Mouse (Mus musculus): ENCODE measurements at regions not wholly inside any gene's neighbourhood (a gene's known extent, or its start where the extent isn't known, plus 50 kb on each side); places are given as distances from the start of the nearest gene placed in this dataset.
A peak's percentile ranks its signal among the peaks of the same experiment; 100 is the strongest.
"Not testable (repeated sequence)": the region's sequence is repeated elsewhere in the genome, so short reads cannot be mapped to it uniquely, and the experiment has no call there.

DNA sequence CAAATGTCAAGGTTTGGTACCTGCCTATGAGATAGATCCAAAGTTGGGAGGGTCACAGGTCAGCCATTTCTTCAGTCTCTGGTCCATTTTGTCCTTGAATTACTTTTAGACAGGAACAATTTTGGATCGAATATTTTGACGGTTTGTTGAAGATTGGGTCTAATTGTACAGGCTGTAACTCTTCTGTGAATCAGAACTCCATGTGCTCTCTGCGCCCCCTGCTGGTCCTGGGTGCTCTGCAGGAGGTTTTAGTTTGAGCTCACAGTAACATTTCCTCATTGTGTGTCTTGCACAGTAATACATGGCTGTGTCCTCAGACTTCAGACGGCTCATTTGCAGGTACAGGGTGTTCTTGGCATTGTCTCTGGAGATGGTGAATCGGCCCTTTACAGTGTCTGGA, 158.1 kb downstream of the Adam6a start:
- DNase-seq (ENCODE audit: low read depth in 1 of 2, low spot score in 2 of 2): not testable (repeated sequence)

GRCm38 (mm10) chr12:113716406-113716805, 172.7 kb downstream of the Adam6a start:
- H3K27me3 ChIP-seq (ENCODE audit: control insufficient read depth, insufficient read depth, low read length); H3K4me1 ChIP-seq (ENCODE audit: control insufficient read depth, insufficient read depth, insufficient read length); H3K4me3 ChIP-seq (ENCODE audit: extremely low read depth, insufficient read depth, insufficient read length); H3K27ac ChIP-seq (ENCODE audit: insufficient read depth, low read length); H3K36me3 ChIP-seq (ENCODE audit: control insufficient read depth, insufficient read depth, low read length): not testable (repeated sequence)
- peak in 1 of 2 experiments; percentile 8 for DNase-seq (ENCODE audit: low read depth in 1 of 2, low spot score in 2 of 2)
- 0 out of 2 replicates have a peak, but pooled peaks have one; percentile 16 for TF ChIP-seq CTCF (IDR thresholded peaks at IDR 0.05; ENCODE audit: extremely low read depth, insufficient read depth, insufficient read length, insufficient replicate concordance)
- 0% methylated on average over 1 of the region's 1 CpGs for WGBS

More for the DNA sequence above, 158.1 kb downstream of the Adam6a start:
- not testable (repeated sequence) for H3K4me3 ChIP-seq (ENCODE audit: extremely low read depth, insufficient read depth, insufficient read length); H3K27ac ChIP-seq (ENCODE audit: insufficient read depth, low read length); H3K36me3 ChIP-seq (ENCODE audit: control insufficient read depth, insufficient read depth, low read length); H3K4me1 ChIP-seq (ENCODE audit: control insufficient read depth, insufficient read depth, insufficient read length); H3K27me3 ChIP-seq (ENCODE audit: control insufficient read depth, insufficient read depth, low read length)
- 49% methylated on average over 5 of the region's 5 CpGs for WGBS

DNA sequence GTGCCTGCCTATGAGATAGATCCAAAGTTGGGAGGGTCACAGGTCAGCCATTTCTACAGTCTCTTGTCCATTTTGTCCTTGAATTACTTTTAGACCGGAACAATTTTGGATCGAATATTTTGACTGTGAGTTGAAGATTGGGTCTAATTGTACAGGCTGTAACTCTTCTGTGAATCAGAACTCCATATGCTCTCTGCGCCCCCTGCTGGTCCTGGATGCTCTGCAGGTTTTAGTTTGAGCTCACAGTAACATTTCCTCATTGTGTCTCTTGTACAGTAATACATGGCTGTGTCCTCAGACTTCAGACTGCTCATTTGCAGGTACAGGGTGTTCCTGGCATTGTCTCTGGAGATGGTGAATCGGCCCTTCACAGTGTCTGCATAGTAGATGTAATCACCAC, 192.1 kb downstream of the Adam6a start:
- Histone ChIP-seq H3K27me3 (ENCODE audit: control insufficient read depth, insufficient read depth, low read length) (no peaks in the 10 kb centered on the region), H3K4me1 (ENCODE audit: control insufficient read depth, insufficient read depth, insufficient read length) (no peaks in the 10 kb centered on the region), H3K36me3 (ENCODE audit: control insufficient read depth, insufficient read depth, low read length) (no peaks in the 10 kb centered on the region), H3K27ac (ENCODE audit: insufficient read depth, low read length) (no peak overlapping the region), H3K4me3 (ENCODE audit: extremely low read depth, insufficient read depth, insufficient read length) (no peak overlapping the region)
- peak in 1 of 2 experiments; percentile 2 for DNase-seq (ENCODE audit: low read depth in 1 of 2, low spot score in 2 of 2)
- WGBS: 61% methylated on average over 4 of the region's 4 CpGs
- TF ChIP-seq POLR2A (IDR thresholded peaks at IDR 0.05; ENCODE audit: low read depth, low read length) (no peak), CTCF (IDR thresholded peaks at IDR 0.05; ENCODE audit: extremely low read depth, insufficient read depth, insufficient read length, insufficient replicate concordance) (no peak; the same call in 1 of the 2 replicates)

DNA sequence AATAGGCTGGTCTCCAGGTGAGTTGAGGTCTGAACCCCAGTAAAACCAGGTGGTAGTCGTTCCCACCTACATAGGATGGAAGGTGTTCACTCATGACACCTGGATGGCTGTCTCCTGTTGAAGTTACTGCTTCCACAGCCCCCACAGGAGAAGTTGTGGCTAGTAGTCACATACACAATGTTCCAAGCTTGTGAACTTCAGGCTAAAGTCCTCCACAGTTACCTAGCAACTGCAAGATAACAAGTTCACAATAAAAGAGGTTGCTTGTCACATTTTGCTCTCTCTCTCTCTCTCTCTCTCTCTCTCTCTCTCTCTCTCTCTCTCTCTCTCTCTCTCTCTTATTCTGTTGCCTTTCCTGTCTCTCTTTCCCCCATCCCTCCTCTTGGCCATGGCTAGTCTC, 202.6 kb downstream of the Adam6a start:
- no peak for DNase-seq (ENCODE audit: low read depth in 1 of 2, low spot score in 2 of 2)
- no peak for TF ChIP-seq POLR2A (IDR thresholded peaks at IDR 0.05; ENCODE audit: low read depth, low read length)
- no peak for TF ChIP-seq CTCF (IDR thresholded peaks at IDR 0.05; ENCODE audit: extremely low read depth, insufficient read depth, insufficient read length, insufficient replicate concordance)
- no peak overlapping the region for H3K4me3 ChIP-seq (ENCODE audit: extremely low read depth, insufficient read depth, insufficient read length)
- no peaks in the 10 kb centered on the region for H3K27me3 ChIP-seq (ENCODE audit: control insufficient read depth, insufficient read depth, low read length)
- H3K4me1 ChIP-seq (ENCODE audit: control insufficient read depth, insufficient read depth, insufficient read length): no peaks in the 10 kb centered on the region
- no peaks in the 10 kb centered on the region for H3K36me3 ChIP-seq (ENCODE audit: control insufficient read depth, insufficient read depth, low read length)
- WGBS: 41% methylated on average over 1 of the region's 1 CpGs
- H3K27ac ChIP-seq (ENCODE audit: insufficient read depth, low read length): no peak overlapping the region

- Histone ChIP-seq H3K36me3 (ENCODE audit: control insufficient read depth, insufficient read depth, low read length) (no peaks in the 10 kb centered on the region), H3K27ac (ENCODE audit: insufficient read depth, low read length) (no peak overlapping the region), H3K27me3 (ENCODE audit: control insufficient read depth, insufficient read depth, low read length) (no peaks in the 10 kb centered on the region), H3K4me3 (ENCODE audit: extremely low read depth, insufficient read depth, insufficient read length) (no peak overlapping the region), H3K4me1 (ENCODE audit: control insufficient read depth, insufficient read depth, insufficient read length) (no peaks in the 10 kb centered on the region)
- TF ChIP-seq POLR2A (IDR thresholded peaks at IDR 0.05; ENCODE audit: low read depth, low read length) (no peak), CTCF (IDR thresholded peaks at IDR 0.05; ENCODE audit: extremely low read depth, insufficient read depth, insufficient read length, insufficient replicate concordance) (no peak)
- no peak for DNase-seq (ENCODE audit: low read depth in 1 of 2, low spot score in 2 of 2)
These were observed 204.3 kb downstream of the Adam6a start for GRCm38 (mm10) chr12:113747987-113748386.

GRCm38 (mm10) chr12:113769587-113769986, 225.9 kb downstream of the Adam6a start:
- Histone ChIP-seq H3K36me3 (ENCODE audit: control insufficient read depth, insufficient read depth, low read length) (no peaks in the 10 kb centered on the region), H3K27me3 (ENCODE audit: control insufficient read depth, insufficient read depth, low read length) (no peaks in the 10 kb centered on the region), H3K4me1 (ENCODE audit: control insufficient read depth, insufficient read depth, insufficient read length) (no peaks in the 10 kb centered on the region), H3K4me3 (ENCODE audit: extremely low read depth, insufficient read depth, insufficient read length) (no peak overlapping the region), H3K27ac (ENCODE audit: insufficient read depth, low read length) (no peak overlapping the region)
- DNase-seq (ENCODE audit: low read depth in 1 of 2, low spot score in 2 of 2): no peak
- TF ChIP-seq POLR2A (IDR thresholded peaks at IDR 0.05; ENCODE audit: low read depth, low read length): no peak
- no peak for TF ChIP-seq CTCF (IDR thresholded peaks at IDR 0.05; ENCODE audit: extremely low read depth, insufficient read depth, insufficient read length, insufficient replicate concordance)
- WGBS: 29% methylated on average over 1 of the region's 1 CpGs

GRCm38 (mm10) chr12:113795876-113796275, 252.2 kb downstream of the Adam6a start:
- DNase-seq (ENCODE audit: low read depth in 1 of 2, low spot score in 2 of 2); H3K4me1 ChIP-seq (ENCODE audit: control insufficient read depth, insufficient read depth, insufficient read length); H3K4me3 ChIP-seq (ENCODE audit: extremely low read depth, insufficient read depth, insufficient read length); H3K36me3 ChIP-seq (ENCODE audit: control insufficient read depth, insufficient read depth, low read length); H3K27ac ChIP-seq (ENCODE audit: insufficient read depth, low read length); H3K27me3 ChIP-seq (ENCODE audit: control insufficient read depth, insufficient read depth, low read length): not testable (repeated sequence)
- WGBS: 0% methylated on average over 1 of the region's 1 CpGs

GRCm38 (mm10) chr12:113826377-113826776, 282.7 kb downstream of the Adam6a start:
- 55% methylated on average over 5 of the region's 5 CpGs for WGBS
- no peaks in the 10 kb centered on the region for H3K27me3 ChIP-seq (ENCODE audit: control insufficient read depth, insufficient read depth, low read length)
- TF ChIP-seq CTCF (IDR thresholded peaks at IDR 0.05; ENCODE audit: extremely low read depth, insufficient read depth, insufficient read length, insufficient replicate concordance) (no peak), POLR2A (IDR thresholded peaks at IDR 0.05; ENCODE audit: low read depth, low read length) (no peak)
- no peaks in the 10 kb centered on the region for H3K36me3 ChIP-seq (ENCODE audit: control insufficient read depth, insufficient read depth, low read length)
- no peak overlapping the region for H3K4me3 ChIP-seq (ENCODE audit: extremely low read depth, insufficient read depth, insufficient read length)
- H3K4me1 ChIP-seq (ENCODE audit: control insufficient read depth, insufficient read depth, insufficient read length): no peaks in the 10 kb centered on the region
- no peak for DNase-seq (ENCODE audit: low read depth in 1 of 2, low spot score in 2 of 2)
- H3K27ac ChIP-seq (ENCODE audit: insufficient read depth, low read length): no peak overlapping the region
